Mouse (Mus musculus): Measurements from ENCODE around the gene She. TPM values are rescaled to one million over a fixed set of nuclear protein-coding genes. Genes with fewer than 3 reads are reported as not detected.
"Not testable (repeated sequence)": the region's sequence is repeated elsewhere in the genome, so short reads cannot be mapped to it uniquely, and the experiment has no call there.

Gene She
- total RNA-seq, 2 experiments from 2014 or later = not detected

- ATAC-seq (replicated peaks; ENCODE audit: low FRiP score, low TSS enrichment, poor library complexity, severe bottlenecking) = no peak
These were observed 27.7 kb downstream of the She start for GRCm38 (mm10) chr3:89858888-89859287.

- ATAC-seq (replicated peaks; ENCODE audit: low FRiP score, low TSS enrichment, poor library complexity, severe bottlenecking) = no peak
These were observed 28.8 kb downstream of the She start for GRCm38 (mm10) chr3:89859936-89860335.

GRCm38 (mm10) chr3:89860343-89860742 lies 29.2 kb downstream of the She start:
- ATAC-seq (replicated peaks; ENCODE audit: low FRiP score, low TSS enrichment, poor library complexity, severe bottlenecking) = no peak

- no peak for ATAC-seq (replicated peaks; ENCODE audit: low FRiP score, low TSS enrichment, poor library complexity, severe bottlenecking)
These were observed 29.9 kb downstream of the She start for GRCm38 (mm10) chr3:89861070-89861469.

- ATAC-seq (replicated peaks; ENCODE audit: low FRiP score, low TSS enrichment, poor library complexity, severe bottlenecking) = no peak
These were observed 31.1 kb downstream of the She start for GRCm38 (mm10) chr3:89862182-89862761.

- ATAC-seq (replicated peaks; ENCODE audit: low FRiP score, low TSS enrichment, poor library complexity, severe bottlenecking) = not testable (repeated sequence)
These were observed 32.1 kb downstream of the She start for GRCm38 (mm10) chr3:89863276-89863675.

GRCm38 (mm10) chr3:89863716-89864509 lies 32.7 kb downstream of the She start:
- ATAC-seq (replicated peaks; ENCODE audit: low FRiP score, low TSS enrichment, poor library complexity, severe bottlenecking) = no peak

GRCm38 (mm10) chr3:89865020-89865419 lies 33.9 kb downstream of the She start:
- ATAC-seq (replicated peaks; ENCODE audit: low FRiP score, low TSS enrichment, poor library complexity, severe bottlenecking) = no peak

- ATAC-seq (replicated peaks; ENCODE audit: low FRiP score, low TSS enrichment, poor library complexity, severe bottlenecking) = no peak
These were observed 34.6 kb downstream of the She start for GRCm38 (mm10) chr3:89865764-89866163.

GRCm38 (mm10) chr3:89867651-89868050 lies 36.5 kb downstream of the She start:
- no peak for ATAC-seq (replicated peaks; ENCODE audit: low FRiP score, low TSS enrichment, poor library complexity, severe bottlenecking)

- ATAC-seq (replicated peaks; ENCODE audit: low FRiP score, low TSS enrichment, poor library complexity, severe bottlenecking) = no peak
These were observed 37.2 kb downstream of the She start for GRCm38 (mm10) chr3:89868357-89868756.

- ATAC-seq (replicated peaks; ENCODE audit: low FRiP score, low TSS enrichment, poor library complexity, severe bottlenecking) = no peak
These were observed 37.8 kb downstream of the She start for GRCm38 (mm10) chr3:89868956-89869355.

GRCm38 (mm10) chr3:89869556-89869955 lies 38.4 kb downstream of the She start:
- peak; percentile 38; the same call in 1 of the 2 replicates for ATAC-seq (replicated peaks; ENCODE audit: low FRiP score, low TSS enrichment, poor library complexity, severe bottlenecking)

GRCm38 (mm10) chr3:89870472-89871271 lies 39.5 kb downstream of the She start:
- peak; percentile 30; the same call in 1 of the 2 replicates for ATAC-seq (replicated peaks; ENCODE audit: low FRiP score, low TSS enrichment, poor library complexity, severe bottlenecking)

GRCm38 (mm10) chr3:89871339-89871914 lies 40.3 kb downstream of the She start:
- peak; percentile 81 for ATAC-seq (replicated peaks; ENCODE audit: low FRiP score, low TSS enrichment, poor library complexity, severe bottlenecking)

- ATAC-seq (replicated peaks; ENCODE audit: low FRiP score, low TSS enrichment, poor library complexity, severe bottlenecking) = 0 out of 2 replicates have a peak, but pooled peaks have one; percentile 31
These were observed 41.0 kb downstream of the She start for GRCm38 (mm10) chr3:89872209-89872608.

- ATAC-seq (replicated peaks; ENCODE audit: low FRiP score, low TSS enrichment, poor library complexity, severe bottlenecking) = no peak
These were observed 41.5 kb downstream of the She start for GRCm38 (mm10) chr3:89872684-89873083.

GRCm38 (mm10) chr3:89874076-89874475 lies 42.9 kb downstream of the She start:
- ATAC-seq (replicated peaks; ENCODE audit: low FRiP score, low TSS enrichment, poor library complexity, severe bottlenecking) = no peak

GRCm38 (mm10) chr3:89875021-89875420 lies 43.9 kb downstream of the She start:
- no peak for ATAC-seq (replicated peaks; ENCODE audit: low FRiP score, low TSS enrichment, poor library complexity, severe bottlenecking)

GRCm38 (mm10) chr3:89875781-89876180 lies 44.6 kb downstream of the She start:
- ATAC-seq (replicated peaks; ENCODE audit: low FRiP score, low TSS enrichment, poor library complexity, severe bottlenecking) = no peak

Data from megakaryocyte-erythroid progenitor cell, adult 5-6 weeks (primary cell).